Mouse (Mus musculus): Measurements from ENCODE around the gene Slc22a8. TPM values are rescaled to one million over a fixed set of nuclear protein-coding genes. Genes with fewer than 3 reads are reported as not detected.

The Slc22a8 gene
- polyA plus RNA-seq, 1 experiment from 2014 or later, result 0.27 TPM

DNA sequence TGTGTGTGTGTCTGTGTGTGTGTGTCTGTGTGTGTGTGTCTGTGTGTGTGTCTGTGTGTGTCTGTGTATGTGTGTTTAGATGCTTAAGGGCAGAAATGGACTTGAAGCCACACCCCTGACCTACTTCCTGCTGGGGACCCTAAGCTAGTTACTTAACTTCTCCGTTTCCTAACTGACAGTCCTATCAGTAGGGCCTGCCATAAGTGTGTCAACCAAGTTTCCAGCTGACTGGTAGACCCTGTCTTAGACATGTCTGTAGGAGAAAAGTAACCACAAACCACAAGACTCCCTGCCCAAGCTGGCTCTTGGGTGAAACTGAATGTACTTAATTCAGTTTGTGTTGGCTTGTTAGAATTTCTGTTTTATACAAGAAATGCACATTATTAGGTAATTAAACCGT, 1.1 kb downstream of the Slc22a8 start:
- 33% methylated on average over 2 of the region's 2 CpGs for WGBS (ENCODE audit: insufficient replicate concordance)
- no peak overlapping the region for H3K9ac ChIP-seq (replicated peaks)
- H3K9me3 ChIP-seq (ENCODE audit: low read length), result no peaks in the 10 kb centered on the region
- TF ChIP-seq CTCF (IDR thresholded peaks at IDR 0.05; ENCODE audit: low read depth) (no peak), EP300 (IDR thresholded peaks at IDR 0.05; ENCODE audit: low read depth) (peak; percentile 19; the same call in 1 of the 2 replicates)
- no peak overlapping the region for H3K27ac ChIP-seq (ENCODE audit: low read depth)
- H3K4me3 ChIP-seq (ENCODE audit: low read depth, low read length), result no peak overlapping the region
- H3K4me2 ChIP-seq (ENCODE audit: low read depth, low read length), result no peak overlapping the region; the same call in 1 of the 2 replicates
- DNase-seq, result no peak
- ATAC-seq, result peak; percentile 71
- peaks cover 24% of the 10 kb centered on the region for H3K4me1 ChIP-seq (ENCODE audit: insufficient read depth)
- no peaks in the 10 kb centered on the region for H3K27me3 ChIP-seq (ENCODE audit: insufficient read depth, low read length)
- no peaks in the 10 kb centered on the region for H3K36me3 ChIP-seq (replicated peaks; ENCODE audit: insufficient read depth, low read length)

DNA sequence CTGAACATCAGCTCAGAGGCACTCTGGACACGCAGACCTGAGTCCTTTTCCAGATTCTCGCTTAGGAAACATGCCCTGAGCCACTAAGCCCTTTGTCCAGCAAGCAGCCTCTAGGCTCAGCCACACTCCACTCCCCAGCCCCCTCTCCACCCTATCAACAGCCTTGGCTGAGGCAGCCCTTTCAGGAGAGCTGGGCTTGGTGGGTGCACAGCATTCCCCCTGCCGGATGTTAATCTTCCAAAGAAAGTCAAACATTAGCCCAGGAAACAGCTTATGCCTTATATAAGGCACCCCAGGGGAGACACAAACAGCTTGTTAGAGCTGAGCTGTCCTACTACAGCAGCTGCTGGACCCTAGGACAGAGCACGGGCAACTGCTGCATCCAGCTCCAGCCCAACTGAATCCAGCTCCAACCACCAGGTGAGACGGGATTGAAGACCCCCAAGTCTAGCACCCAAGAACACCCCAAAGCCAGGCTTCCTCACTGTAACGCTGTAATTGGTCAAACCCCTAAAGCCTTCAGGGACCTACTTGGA, 1.9 kb downstream of the Slc22a8 start:
- DNase-seq, result no peak
- H3K4me2 ChIP-seq (ENCODE audit: low read depth, low read length), result no peak overlapping the region; the same call in 1 of the 2 replicates
- ATAC-seq, result no peak

DNA sequence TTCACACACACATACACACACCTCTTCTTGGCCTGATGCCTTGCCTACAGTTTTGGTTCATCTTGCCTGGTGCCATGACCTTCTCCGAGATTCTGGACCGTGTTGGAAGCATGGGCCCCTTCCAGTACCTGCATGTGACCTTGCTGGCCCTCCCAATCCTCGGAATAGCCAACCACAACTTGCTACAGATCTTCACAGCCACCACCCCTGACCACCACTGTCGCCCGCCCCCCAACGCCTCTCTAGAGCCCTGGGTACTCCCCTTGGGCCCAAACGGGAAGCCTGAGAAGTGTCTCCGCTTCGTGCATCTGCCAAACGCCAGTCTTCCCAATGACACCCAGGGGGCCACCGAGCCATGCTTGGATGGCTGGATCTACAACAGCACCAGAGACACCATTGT, 2.8 kb downstream of the Slc22a8 start:
- ATAC-seq (no peak), DNase-seq (no peak)
- H3K4me2 ChIP-seq (ENCODE audit: low read depth, low read length), result no peak overlapping the region
- H3K4me3 ChIP-seq (ENCODE audit: low read depth, low read length), result no peak overlapping the region
- no peaks in the 10 kb centered on the region for H3K36me3 ChIP-seq (replicated peaks; ENCODE audit: insufficient read depth, low read length)
- peaks cover 24% of the 10 kb centered on the region for H3K4me1 ChIP-seq (ENCODE audit: insufficient read depth)
- H3K27ac ChIP-seq (ENCODE audit: low read depth), result no peak overlapping the region
- whole genome bisulfite sequencing (ENCODE audit: insufficient replicate concordance), result 74% methylated on average over 11 of the region's 11 CpGs
- no peaks in the 10 kb centered on the region for H3K9me3 ChIP-seq (ENCODE audit: low read length)
- H3K27me3 ChIP-seq (ENCODE audit: insufficient read depth, low read length), result no peaks in the 10 kb centered on the region
- no peak overlapping the region for H3K9ac ChIP-seq (replicated peaks)
- TF ChIP-seq CTCF (IDR thresholded peaks at IDR 0.05; ENCODE audit: low read depth), result no peak

More for the DNA sequence above, 1.9 kb downstream of the Slc22a8 start:
- H3K9ac ChIP-seq (replicated peaks), result no peak overlapping the region
- TF ChIP-seq CTCF (IDR thresholded peaks at IDR 0.05; ENCODE audit: low read depth) (no peak), EP300 (IDR thresholded peaks at IDR 0.05; ENCODE audit: low read depth) (no peak)
- no peak overlapping the region for H3K4me3 ChIP-seq (ENCODE audit: low read depth, low read length)
- peaks cover 24% of the 10 kb centered on the region for H3K4me1 ChIP-seq (ENCODE audit: insufficient read depth)
- WGBS (ENCODE audit: insufficient replicate concordance), result 48% methylated on average over 6 of the region's 6 CpGs
- H3K9me3 ChIP-seq (ENCODE audit: low read length), result no peaks in the 10 kb centered on the region
- no peaks in the 10 kb centered on the region for H3K36me3 ChIP-seq (replicated peaks; ENCODE audit: insufficient read depth, low read length)
- H3K27me3 ChIP-seq (ENCODE audit: insufficient read depth, low read length), result no peaks in the 10 kb centered on the region
- H3K27ac ChIP-seq (ENCODE audit: low read depth), result no peak overlapping the region

DNA sequence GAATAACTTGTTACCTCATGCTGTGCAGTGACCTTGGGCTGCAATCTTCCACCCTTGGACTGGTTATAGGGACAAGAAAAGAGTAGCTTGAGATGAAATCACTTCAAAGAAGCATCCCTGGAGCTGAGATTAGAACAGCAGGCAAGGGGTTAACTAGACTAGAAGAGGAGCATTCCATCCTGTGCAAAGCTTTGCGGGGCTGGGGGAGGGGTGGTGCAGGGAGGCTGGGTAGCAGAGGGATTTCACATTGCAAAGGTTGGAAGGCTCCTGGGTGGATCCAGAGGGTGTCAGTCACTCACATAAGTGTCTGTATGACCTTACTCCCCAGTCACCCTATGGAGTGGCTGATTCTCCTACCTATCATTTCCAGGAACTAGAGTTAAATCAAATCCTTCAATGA, 3.5 kb downstream of the Slc22a8 start:
- Histone ChIP-seq H3K4me1 (ENCODE audit: insufficient read depth) (peaks cover 27% of the 10 kb centered on the region), H3K27me3 (ENCODE audit: insufficient read depth, low read length) (no peaks in the 10 kb centered on the region), H3K27ac (ENCODE audit: low read depth) (no peak overlapping the region), H3K36me3 (replicated peaks; ENCODE audit: insufficient read depth, low read length) (no peaks in the 10 kb centered on the region), H3K4me2 (ENCODE audit: low read depth, low read length) (no peak overlapping the region), H3K4me3 (ENCODE audit: low read depth, low read length) (no peak overlapping the region), H3K9me3 (ENCODE audit: low read length) (no peaks in the 10 kb centered on the region), H3K9ac (replicated peaks) (no peak overlapping the region)
- WGBS (ENCODE audit: insufficient replicate concordance), result 5% methylated on average over 1 of the region's 1 CpGs
- no peak for ATAC-seq
- TF ChIP-seq CTCF (IDR thresholded peaks at IDR 0.05; ENCODE audit: low read depth) (no peak), EP300 (IDR thresholded peaks at IDR 0.05; ENCODE audit: low read depth) (no peak)
- DNase-seq, result no peak

DNA sequence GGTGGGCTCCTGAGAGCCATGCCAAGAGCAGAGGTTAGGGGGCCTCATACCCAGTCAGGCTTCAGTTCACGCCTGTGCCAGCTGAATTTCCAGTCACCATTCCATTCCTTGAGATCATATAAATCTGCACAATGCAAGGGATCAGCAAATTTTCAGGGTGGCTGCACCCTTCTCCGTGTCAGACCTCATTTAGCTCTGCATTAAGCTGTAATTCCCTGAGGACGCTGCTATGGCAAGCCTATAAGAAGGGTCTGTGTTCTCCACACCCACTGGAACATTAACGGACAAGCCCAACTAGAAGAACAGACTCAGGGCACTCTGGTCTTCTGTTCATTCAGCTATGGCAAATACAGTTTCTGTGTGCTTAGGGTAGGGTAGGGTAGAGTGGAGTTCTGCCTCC, 6.2 kb downstream of the Slc22a8 start:
- DNase-seq (no peak), ATAC-seq (no peak)
- Histone ChIP-seq H3K9me3 (ENCODE audit: low read length) (no peaks in the 10 kb centered on the region), H3K4me2 (ENCODE audit: low read depth, low read length) (no peak overlapping the region), H3K36me3 (replicated peaks; ENCODE audit: insufficient read depth, low read length) (no peaks in the 10 kb centered on the region), H3K4me1 (ENCODE audit: insufficient read depth) (peaks cover 28% of the 10 kb centered on the region), H3K4me3 (ENCODE audit: low read depth, low read length) (no peak overlapping the region), H3K27me3 (ENCODE audit: insufficient read depth, low read length) (no peaks in the 10 kb centered on the region), H3K27ac (ENCODE audit: low read depth) (no peak overlapping the region), H3K9ac (replicated peaks) (no peak overlapping the region)
- no peak for TF ChIP-seq CTCF (IDR thresholded peaks at IDR 0.05; ENCODE audit: low read depth)
- TF ChIP-seq EP300 (IDR thresholded peaks at IDR 0.05; ENCODE audit: low read depth), result no peak
- WGBS (ENCODE audit: insufficient replicate concordance), result 72% methylated on average over 4 of the region's 4 CpGs

DNA sequence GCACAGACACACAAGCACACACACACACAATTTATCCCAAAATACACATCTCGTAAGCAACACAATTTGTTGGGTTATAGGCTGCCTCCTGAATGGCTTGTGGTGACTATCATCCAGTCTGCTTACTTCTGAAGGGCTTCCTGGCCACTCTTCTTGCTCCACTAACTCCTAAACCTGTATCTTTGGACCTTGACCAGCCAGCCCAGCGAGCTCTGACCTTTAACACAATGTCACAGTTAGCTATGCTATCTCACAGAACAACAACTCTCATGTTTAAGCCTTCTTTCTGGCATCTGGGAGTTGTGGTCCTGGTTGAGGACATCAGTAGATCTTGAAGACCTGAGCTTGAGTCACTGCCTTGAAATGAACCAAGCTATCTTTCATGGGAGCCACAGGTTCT, 8.2 kb downstream of the Slc22a8 start:
- TF ChIP-seq EP300 (IDR thresholded peaks at IDR 0.05; ENCODE audit: low read depth) (no peak), CTCF (IDR thresholded peaks at IDR 0.05; ENCODE audit: low read depth) (no peak)
- WGBS (ENCODE audit: insufficient replicate concordance), result 65% methylated on average over 2 of the region's 2 CpGs
- no peak for DNase-seq
- H3K27ac ChIP-seq (ENCODE audit: low read depth), result peak overlapping the region; percentile 80
- peaks cover 23% of the 10 kb centered on the region for H3K4me1 ChIP-seq (ENCODE audit: insufficient read depth)
- H3K4me3 ChIP-seq (ENCODE audit: low read depth, low read length), result no peak overlapping the region
- no peaks in the 10 kb centered on the region for H3K9me3 ChIP-seq (ENCODE audit: low read length)
- no peaks in the 10 kb centered on the region for H3K36me3 ChIP-seq (replicated peaks; ENCODE audit: insufficient read depth, low read length)
- peak; percentile 69 for ATAC-seq
- H3K27me3 ChIP-seq (ENCODE audit: insufficient read depth, low read length), result no peaks in the 10 kb centered on the region
- H3K4me2 ChIP-seq (ENCODE audit: low read depth, low read length), result no peak overlapping the region
- H3K9ac ChIP-seq (replicated peaks), result no peak overlapping the region; the same call in 1 of the 2 replicates

DNA sequence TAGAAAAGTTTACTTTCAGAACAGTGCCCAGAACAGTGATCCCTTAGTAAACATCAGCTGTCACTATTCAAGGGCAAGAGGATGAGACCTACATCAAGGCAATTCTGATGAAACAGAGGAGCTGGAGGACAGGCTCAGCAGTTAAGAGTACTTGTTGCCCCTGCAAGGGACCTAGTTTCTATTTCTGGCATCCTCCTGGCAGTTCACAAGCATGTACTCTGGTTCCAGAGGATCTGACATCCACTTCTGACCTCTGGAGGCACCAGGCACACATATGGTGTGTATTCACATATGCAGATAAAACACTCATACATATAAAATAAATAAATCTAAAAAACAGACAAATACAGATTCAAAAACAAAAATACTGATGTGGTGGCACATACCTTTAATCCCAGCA, 10.9 kb downstream of the Slc22a8 start:
- TF ChIP-seq EP300 (IDR thresholded peaks at IDR 0.05; ENCODE audit: low read depth) (no peak), CTCF (IDR thresholded peaks at IDR 0.05; ENCODE audit: low read depth) (no peak)
- H3K9ac ChIP-seq (replicated peaks), result no peak overlapping the region
- DNase-seq, result no peak
- H3K36me3 ChIP-seq (replicated peaks; ENCODE audit: insufficient read depth, low read length), result no peaks in the 10 kb centered on the region
- no peak overlapping the region for H3K4me2 ChIP-seq (ENCODE audit: low read depth, low read length)
- no peaks in the 10 kb centered on the region for H3K9me3 ChIP-seq (ENCODE audit: low read length)
- no peak overlapping the region for H3K4me3 ChIP-seq (ENCODE audit: low read depth, low read length)
- no peak overlapping the region for H3K27ac ChIP-seq (ENCODE audit: low read depth)
- ATAC-seq, result no peak
- H3K27me3 ChIP-seq (ENCODE audit: insufficient read depth, low read length), result no peaks in the 10 kb centered on the region
- peaks cover 38% of the 10 kb centered on the region for H3K4me1 ChIP-seq (ENCODE audit: insufficient read depth)

Data from liver, postnatal 0 days (tissue).